Mouse (Mus musculus): ENCODE measurements at regions not wholly inside any gene's neighbourhood (a gene's known extent, or its start where the extent isn't known, plus 50 kb on each side); places are given as distances from the start of the nearest gene placed in this dataset.

- no peaks in the 10 kb centered on the region for H3K79me2 ChIP-seq (ENCODE audit: control insufficient read depth, insufficient read depth, low read length, poor library complexity)
- no peaks in the 10 kb centered on the region for H3K9me3 ChIP-seq (replicated peaks; ENCODE audit: insufficient read depth, low read length)
- H3K36me3 ChIP-seq (ENCODE audit: control insufficient read depth in 1 of 2, insufficient read depth in 2 of 2, low read length in 2 of 2), result no peaks in the 10 kb centered on the region
- no peak for DNase-seq (ENCODE audit: low read depth, low spot score)
- H3K4me3 ChIP-seq (ENCODE audit: control insufficient read depth in 1 of 2, insufficient read depth in 1 of 2, low read depth in 2 of 2, low read length in 2 of 2), result no peak overlapping the region
- no peak overlapping the region for H3K27ac ChIP-seq (ENCODE audit: control insufficient read depth, low read depth, low read length)
- TF ChIP-seq UBTF (IDR thresholded peaks at IDR 0.05; ENCODE audit: borderline replicate concordance, insufficient read depth, low read depth, low read length) (no peak), EP300 (IDR thresholded peaks at IDR 0.05; ENCODE audit: low read depth in 1 of 2, low read length in 2 of 2) (no peak), SIN3A (IDR thresholded peaks at IDR 0.05; ENCODE audit: low read length) (no peak), ZKSCAN1 (IDR thresholded peaks at IDR 0.05; ENCODE audit: low read depth, low read length) (no peak), MYB (IDR thresholded peaks at IDR 0.05; ENCODE audit: low read depth, low read length) (no peak), MEF2A (IDR thresholded peaks at IDR 0.05; ENCODE audit: extremely low read depth, insufficient replicate concordance, low read depth, low read length, poor library complexity, severe bottlenecking) (no peak), POLR2A (IDR thresholded peaks at IDR 0.05; ENCODE audit: control insufficient read depth in 1 of 2, insufficient read depth in 1 of 2, low read depth in 1 of 2, low read length in 2 of 2, poor library complexity in 1 of 2) (no peak), NRF1 (IDR thresholded peaks at IDR 0.05; ENCODE audit: insufficient read depth, low read depth, low read length, poor library complexity, severe bottlenecking) (no peak), ELF1 (IDR thresholded peaks at IDR 0.05; ENCODE audit: low read depth, low read length) (no peak), USF1 (IDR thresholded peaks at IDR 0.05; ENCODE audit: low read depth, low read length) (no peak), E2F4 (IDR thresholded peaks at IDR 0.05; ENCODE audit: borderline replicate concordance, low read depth, low read length) (no peak), KAT2A (conservative IDR thresholded peaks at IDR 0.05; ENCODE audit: low read depth, low read length) (no peak), JUND (IDR thresholded peaks at IDR 0.05; ENCODE audit: low read depth, low read length) (no peak), ZNF384 (IDR thresholded peaks at IDR 0.05; ENCODE audit: low read depth, low read length) (no peak)
- H3K4me1 ChIP-seq (ENCODE audit: control insufficient read depth in 1 of 2, insufficient read depth in 2 of 2, low read length in 2 of 2), result no peaks in the 10 kb centered on the region
- H3K9ac ChIP-seq (ENCODE audit: control insufficient read depth, low read depth, low read length, poor library complexity, severe bottlenecking), result no peak overlapping the region
- peaks cover 0 to 2% of the 10 kb centered on the region in 2 experiments for H3K27me3 ChIP-seq (ENCODE audit: control insufficient read depth in 1 of 2, insufficient read depth in 2 of 2, low read length in 2 of 2)
Measured at GRCm38 (mm10) chr12:39645581-39645980, 392.2 kb downstream of the Arl4a start.

DNA sequence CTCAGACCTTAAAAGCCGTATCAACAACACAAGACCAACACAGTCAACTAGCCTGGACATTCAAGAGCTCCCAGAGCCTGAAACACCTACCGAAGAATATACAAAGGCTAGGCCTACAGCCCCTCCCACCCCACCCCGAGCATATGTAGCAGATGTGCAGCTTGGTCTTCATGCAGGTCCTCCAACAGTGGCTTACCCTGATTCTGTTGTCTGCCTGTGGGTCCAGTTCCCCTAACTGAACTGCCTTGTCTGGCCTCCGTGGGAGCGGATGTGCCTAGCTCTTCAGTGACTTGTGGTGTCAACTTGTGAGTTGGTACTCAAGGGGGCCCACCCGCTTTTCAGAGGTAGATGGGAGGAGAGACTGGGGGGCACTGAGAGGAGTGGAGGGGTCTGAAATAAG, 398.6 kb downstream of the Arl4a start:
- H3K79me2 ChIP-seq (ENCODE audit: control insufficient read depth, insufficient read depth, low read length, poor library complexity), result no peaks in the 10 kb centered on the region
- H3K9me3 ChIP-seq (replicated peaks; ENCODE audit: insufficient read depth, low read length), result no peaks in the 10 kb centered on the region
- TF ChIP-seq HCFC1 (IDR thresholded peaks at IDR 0.05; ENCODE audit: low read depth, low read length) (no peak), NELFE (IDR thresholded peaks at IDR 0.05; ENCODE audit: low read depth, low read length) (no peak), UBTF (IDR thresholded peaks at IDR 0.05; ENCODE audit: borderline replicate concordance, insufficient read depth, low read depth, low read length) (no peak), CTCF (IDR thresholded peaks at IDR 0.05 in 2 of 3, conservative IDR thresholded peaks at IDR 0.05 in 1 of 3; ENCODE audit: control insufficient read depth in 1 of 3, insufficient read depth in 1 of 3, low read depth in 2 of 3, low read length in 3 of 3, poor library complexity in 1 of 3, severe bottlenecking in 1 of 3) (no peak), POLR2A (IDR thresholded peaks at IDR 0.05; ENCODE audit: control insufficient read depth in 1 of 2, insufficient read depth in 1 of 2, low read depth in 1 of 2, low read length in 2 of 2, poor library complexity in 1 of 2) (no peak), CHD2 (IDR thresholded peaks at IDR 0.05; ENCODE audit: low read length) (no peak), GATA1 (IDR thresholded peaks at IDR 0.05; ENCODE audit: low read depth, low read length) (no peak), ETS1 (IDR thresholded peaks at IDR 0.05; ENCODE audit: low read depth, low read length) (no peak)
- H3K27ac ChIP-seq (ENCODE audit: control insufficient read depth, low read depth, low read length), result no peak overlapping the region
- no peaks in the 10 kb centered on the region for H3K4me1 ChIP-seq (ENCODE audit: control insufficient read depth in 1 of 2, insufficient read depth in 2 of 2, low read length in 2 of 2)
- no peaks in the 10 kb centered on the region for H3K36me3 ChIP-seq (ENCODE audit: control insufficient read depth in 1 of 2, insufficient read depth in 2 of 2, low read length in 2 of 2)
- H3K27me3 ChIP-seq (ENCODE audit: control insufficient read depth in 1 of 2, insufficient read depth in 2 of 2, low read length in 2 of 2), result no peaks in the 10 kb centered on the region; a peak in 2 of 4 replicates
- no peak overlapping the region for H3K4me3 ChIP-seq (ENCODE audit: control insufficient read depth in 1 of 2, insufficient read depth in 1 of 2, low read depth in 2 of 2, low read length in 2 of 2)
- no peak overlapping the region for H3K9ac ChIP-seq (ENCODE audit: control insufficient read depth, low read depth, low read length, poor library complexity, severe bottlenecking)
- DNase-seq (ENCODE audit: low read depth, low spot score), result no peak

Data from MEL (cell line).